Mouse (Mus musculus) cerebellum, adult 11-12 months (tissue): ENCODE measurements at regions not wholly inside any gene's neighbourhood (a gene's known extent, or its start where the extent isn't known, plus 50 kb on each side); places are given as distances from the start of the nearest gene placed in this dataset.
A peak's percentile ranks its signal among the peaks of the same experiment; 100 is the strongest.

Source experiments
- DNase-seq: peaks from one replicate; pipeline ENCODE4 v3.0.0; 2022

- no peak for DNase-seq
Observed at GRCm38 (mm10) chr14:58815616-58816539, 326.8 kb downstream of the 1700129C05Rik start.

DNA sequence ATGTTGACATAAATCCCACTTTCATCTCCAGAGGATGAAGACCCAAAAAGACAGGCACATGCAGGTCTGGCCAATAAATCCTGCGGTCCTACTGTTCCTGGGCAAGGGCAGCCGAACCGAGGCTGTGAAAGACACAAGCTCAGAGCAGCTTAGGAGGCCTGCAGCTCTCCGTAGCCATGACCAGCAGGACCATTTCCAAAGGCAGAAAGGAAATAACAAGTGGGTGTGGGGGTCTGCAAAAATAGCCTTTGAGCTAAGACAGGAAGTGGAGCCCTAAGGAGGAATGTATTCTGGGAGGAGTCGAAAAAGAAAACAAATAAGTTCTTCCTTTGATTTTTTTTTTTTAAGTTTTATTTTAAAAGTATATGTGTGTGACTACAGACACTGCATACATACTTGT, 330.1 kb downstream of the 1700129C05Rik start:
- no peak for DNase-seq

DNA sequence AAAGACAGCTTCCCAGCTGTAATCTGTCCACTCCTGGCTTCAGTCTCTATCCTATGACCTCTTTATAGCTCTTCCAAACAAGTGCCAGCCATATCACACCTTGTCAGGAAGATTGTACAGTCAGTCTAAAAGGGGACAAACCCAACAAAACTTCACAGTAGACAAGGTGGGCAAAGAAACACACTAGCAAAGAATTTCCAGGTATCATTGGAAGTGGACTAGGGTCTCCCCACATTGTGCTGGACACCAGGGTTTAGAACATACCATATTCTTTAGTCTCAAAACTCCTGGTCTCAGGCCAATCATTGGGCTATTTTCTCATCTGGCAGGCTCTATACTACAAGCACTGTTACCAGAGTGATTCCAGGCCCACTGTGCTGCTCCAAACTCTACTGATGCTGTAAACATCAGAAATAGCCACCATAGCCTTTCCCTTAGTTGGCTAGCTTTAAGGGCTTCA, 341.3 kb downstream of the 1700129C05Rik start:
- no peak for DNase-seq

DNA sequence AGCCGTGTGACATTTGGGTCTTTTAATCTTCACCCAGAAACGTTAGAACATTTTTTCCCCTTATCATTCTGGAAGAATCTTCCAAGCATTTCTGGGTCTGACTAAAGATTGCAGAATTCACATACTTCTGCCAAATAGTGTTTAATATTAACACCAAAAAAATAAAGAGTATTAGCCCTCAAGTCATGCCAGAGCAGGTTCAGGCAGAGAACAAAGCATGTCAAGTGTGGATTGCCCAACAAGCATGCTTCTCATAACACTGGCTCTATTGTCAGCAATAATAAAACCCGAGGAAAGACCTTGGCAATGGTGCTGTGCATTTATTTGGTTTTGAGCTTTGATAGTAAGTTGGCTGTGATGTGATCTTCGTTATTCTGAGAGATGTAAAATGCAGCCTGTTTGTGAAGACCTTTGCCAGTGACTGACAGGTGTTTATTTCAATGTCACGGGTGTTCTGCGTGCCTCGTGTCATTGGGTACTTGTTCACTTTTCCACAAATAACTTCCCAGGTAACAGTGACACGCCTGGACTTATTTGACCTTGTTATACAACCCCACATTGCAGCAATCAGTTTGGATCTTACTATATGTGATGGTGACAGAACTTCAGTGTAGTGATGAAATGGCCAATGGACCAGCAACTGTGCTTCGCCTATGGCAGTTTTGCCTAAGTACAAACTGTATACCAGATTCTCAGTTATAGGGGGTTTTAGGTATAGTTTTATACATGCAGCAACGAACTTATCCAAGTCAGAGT, 354.3 kb downstream of the 1700129C05Rik start:
- no peak for DNase-seq

DNA sequence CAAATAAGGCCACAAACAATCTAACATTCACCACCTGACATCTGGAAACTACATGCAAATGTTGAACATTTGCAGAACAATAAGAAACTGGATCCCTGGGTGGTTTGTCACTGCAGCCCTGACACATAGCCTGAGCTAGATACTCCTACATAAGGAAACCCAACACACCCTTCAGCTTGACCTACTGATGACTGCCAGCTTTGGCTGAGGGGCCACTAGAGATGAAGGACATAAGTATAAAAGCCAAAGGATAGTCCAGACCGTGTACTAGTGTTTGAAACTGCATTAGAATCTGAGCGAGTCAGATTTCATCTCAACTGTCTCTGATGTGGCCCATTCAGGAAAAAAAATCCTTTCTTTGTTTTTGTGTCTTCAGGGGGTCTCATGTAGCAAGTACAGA, 355.1 kb downstream of the 1700129C05Rik start:
- no peak for DNase-seq

- peak; percentile 89 for DNase-seq
Observed at GRCm38 (mm10) chr14:58786791-58787491, 355.8 kb downstream of the 1700129C05Rik start.

DNA sequence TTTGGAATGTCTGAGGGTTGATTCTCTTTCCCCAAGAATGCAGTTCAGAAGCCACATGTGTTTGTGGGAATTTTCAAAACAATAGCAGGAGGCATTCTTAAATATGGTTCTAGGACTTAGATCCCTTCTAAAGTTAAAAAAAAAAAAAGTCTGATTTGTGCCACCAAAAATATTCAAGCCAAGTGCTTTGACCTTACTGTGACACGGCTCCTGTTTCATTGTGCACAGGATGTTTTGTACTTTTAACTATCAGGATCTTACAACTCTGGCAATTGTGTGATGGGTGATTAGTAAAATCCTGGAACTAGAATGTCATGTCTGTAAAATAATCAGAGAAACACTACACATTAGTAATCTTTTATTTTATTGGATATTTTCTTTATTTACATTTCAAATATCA, 359.5 kb downstream of the 1700129C05Rik start:
- no peak for DNase-seq

- DNase-seq = no peak
Observed at GRCm38 (mm10) chr14:58780306-58780705, 362.4 kb downstream of the 1700129C05Rik start.

DNA sequence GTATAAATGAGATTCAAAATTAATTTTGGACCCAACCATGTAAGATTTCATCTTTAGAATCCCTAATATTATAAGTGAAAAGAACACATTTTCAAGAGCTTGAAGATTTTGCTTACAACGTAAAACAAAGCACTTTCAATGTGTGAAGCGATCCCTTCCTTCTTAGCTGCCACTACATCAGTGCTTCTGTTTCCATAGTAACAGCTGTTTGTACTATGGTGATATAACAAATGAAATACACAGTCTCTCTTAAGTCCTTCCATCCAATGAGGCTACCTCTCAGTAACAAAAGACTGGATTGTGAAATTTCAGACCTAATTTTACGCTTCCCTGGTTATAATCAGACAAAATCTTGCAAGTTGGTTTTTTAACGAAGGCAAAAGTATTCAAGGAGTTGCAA, 364.0 kb downstream of the 1700129C05Rik start:
- no peak for DNase-seq

DNA sequence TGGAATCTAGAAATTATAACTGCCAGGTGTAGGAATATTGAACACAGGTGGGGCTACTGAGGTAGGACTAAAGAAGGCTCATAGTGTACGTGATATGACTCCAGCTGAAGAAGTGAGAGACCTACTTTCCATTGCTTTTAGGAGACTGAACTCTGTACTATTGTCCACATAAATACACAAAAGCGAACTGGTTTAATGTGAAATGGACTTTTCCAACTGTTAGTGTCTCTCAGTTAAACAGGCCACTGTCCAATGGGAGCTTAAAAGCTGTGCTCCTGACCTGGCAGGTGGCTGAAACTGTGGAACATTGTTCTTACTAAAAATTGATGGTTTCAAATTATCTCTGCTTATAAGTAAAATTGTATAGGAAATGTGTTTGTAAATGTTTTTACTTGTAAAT, 381.4 kb downstream of the 1700129C05Rik start:
- no peak for DNase-seq

GRCm38 (mm10) chr14:58759759-58760158, 382.9 kb downstream of the 1700129C05Rik start:
- DNase-seq = no peak

DNA sequence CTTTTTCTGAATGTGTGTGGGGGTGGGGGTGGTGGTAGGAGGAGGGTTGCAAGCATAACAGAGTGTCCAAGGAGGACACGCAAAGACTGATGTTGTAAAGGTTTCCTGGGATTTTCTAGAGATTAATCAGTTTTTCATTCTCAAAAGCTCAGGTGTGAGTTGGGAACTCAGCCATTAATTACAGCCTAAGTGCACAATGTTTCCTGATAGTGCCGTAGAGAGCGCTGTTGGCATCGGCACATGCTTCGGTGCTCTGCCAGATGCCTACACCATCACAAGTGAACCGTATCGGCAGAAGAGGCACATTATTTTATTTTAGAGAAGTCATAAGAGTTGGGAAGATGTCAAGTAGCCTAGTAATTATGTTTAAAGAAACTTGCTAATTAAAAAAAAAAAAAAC, 388.9 kb downstream of the 1700129C05Rik start:
- no peak for DNase-seq

DNA sequence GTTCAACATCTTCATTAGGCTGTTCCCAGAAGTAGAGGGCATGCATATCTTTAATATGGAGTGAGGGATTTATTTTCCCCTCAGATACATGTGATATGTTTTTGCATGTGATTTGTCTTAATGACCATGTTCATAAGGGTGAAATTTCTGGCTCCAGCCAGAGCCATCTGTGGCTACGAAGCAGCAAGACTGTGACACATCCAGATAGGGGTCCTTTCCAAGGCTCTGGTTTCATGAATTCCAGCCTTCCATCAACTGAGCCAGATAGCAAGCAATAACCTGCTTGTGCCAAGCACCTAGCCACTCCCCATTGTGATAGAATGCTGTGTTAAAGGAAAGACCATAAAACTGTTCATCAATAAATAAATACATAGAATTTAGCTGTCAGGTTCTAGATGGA, 389.6 kb downstream of the 1700129C05Rik start:
- DNase-seq = no peak

GRCm38 (mm10) chr14:58726418-58726817, 416.3 kb downstream of the 1700129C05Rik start:
- DNase-seq = no peak

DNA sequence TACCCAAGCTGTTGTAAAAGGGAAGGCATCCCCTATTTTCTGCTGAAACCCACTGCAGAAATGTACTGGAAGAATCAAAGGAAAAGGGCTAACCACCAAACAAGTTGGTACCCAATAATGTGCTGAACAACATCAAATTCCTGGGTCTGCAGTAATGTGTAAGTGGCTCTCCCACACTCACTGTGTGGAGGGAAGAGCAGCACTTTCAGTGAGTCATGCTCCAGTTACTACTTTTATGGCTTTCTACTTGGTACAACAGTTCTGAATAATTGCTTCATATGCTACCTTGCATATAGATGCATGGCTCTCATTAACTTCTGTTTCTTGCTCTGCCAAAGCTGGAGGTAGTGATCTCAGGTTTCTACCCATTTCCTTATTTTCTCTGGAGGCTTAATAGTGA, 427.8 kb downstream of the 1700129C05Rik start:
- DNase-seq = no peak

DNA sequence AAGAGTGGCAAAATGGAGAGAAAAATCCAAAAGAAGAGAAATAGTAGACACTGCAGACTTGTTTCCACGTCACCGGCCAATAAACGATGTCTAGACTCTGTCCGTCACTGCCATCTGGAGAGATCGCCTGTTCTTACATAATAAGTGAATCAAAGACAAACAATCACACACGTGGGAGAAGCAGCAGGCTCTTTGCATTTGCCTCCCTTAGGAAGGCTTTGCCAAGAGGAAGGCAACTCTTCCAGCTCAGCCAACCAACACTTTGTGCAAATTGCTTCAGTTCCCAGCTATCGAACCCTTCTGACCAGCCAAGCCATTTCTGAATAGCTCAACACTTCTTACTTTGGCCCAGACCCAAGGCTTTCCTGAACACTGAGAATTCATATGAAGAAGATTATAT, 432.8 kb downstream of the 1700129C05Rik start:
- peak; percentile 57 for DNase-seq

DNA sequence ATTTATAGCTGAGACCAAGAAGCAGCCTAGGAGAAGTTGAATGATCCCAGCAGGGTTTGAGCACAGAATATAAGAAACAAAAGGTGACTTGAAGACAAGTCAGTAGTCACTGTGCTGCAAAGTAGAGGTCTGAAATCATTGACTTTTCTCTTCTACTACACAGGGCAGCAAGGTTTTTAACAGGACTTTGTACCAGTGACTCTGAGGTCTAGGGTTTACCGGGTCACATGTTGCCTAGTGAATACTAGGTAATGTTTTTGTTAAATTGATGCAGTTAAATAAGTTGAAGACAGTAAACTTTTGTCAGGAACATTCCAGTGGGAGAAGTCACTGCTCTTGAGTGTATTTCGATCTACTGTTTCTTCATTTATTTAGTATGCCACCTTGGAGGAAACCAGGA, 433.4 kb downstream of the 1700129C05Rik start:
- no peak for DNase-seq

GRCm38 (mm10) chr14:58701765-58702164, 440.9 kb downstream of the 1700129C05Rik start:
- DNase-seq = peak; percentile 9

- no peak for DNase-seq
Observed at GRCm38 (mm10) chr14:58691129-58691828, 451.4 kb downstream of the 1700129C05Rik start.

GRCm38 (mm10) chr14:58687814-58688213, 454.9 kb downstream of the 1700129C05Rik start:
- DNase-seq = no peak

DNA sequence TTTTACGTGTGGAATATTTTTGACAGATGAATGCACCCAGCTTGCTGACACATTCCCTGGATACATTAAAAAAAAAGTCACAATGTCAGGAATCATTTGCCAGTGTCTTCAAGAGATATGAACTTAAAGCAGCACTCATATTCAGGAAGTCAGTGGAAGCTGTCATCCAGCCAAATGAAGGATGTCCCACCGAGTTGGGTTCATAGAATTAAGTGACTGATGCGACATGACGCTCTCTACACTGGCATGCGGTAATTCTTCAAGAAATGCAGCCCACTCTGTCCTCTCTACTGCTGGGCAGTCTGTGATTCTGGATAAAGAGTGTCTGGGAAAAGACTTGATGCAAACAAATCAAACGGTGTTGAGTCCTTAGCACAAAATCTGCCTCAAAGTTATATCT, 463.9 kb downstream of the 1700129C05Rik start:
- DNase-seq = no peak

DNA sequence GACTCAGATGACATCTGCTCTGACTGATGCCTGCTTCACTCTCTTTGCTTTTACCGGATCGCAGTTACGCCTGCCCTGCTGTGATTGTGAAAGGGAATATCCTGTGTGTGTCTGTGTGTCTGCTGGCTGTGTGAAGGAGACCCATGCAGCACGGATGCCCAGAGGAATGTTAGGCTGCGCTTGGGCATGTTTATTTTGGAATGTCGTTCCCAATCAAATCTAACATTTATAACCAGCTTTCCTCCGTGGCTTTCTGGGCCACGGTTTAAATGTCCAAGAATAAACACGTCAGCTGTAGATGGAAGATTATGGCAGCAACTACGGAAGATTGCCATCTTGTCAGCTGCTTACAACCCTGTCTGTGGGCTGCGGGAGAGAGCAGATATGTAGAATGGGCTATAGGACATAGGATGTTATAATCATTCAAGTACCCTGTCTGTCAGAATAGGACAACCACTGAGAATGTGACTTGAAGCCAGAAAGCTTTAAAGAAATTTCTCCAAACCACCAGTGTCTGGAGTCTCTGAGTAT, 464.5 kb downstream of the 1700129C05Rik start:
- DNase-seq = no peak
